Mouse (Mus musculus) G1E (cell line): ENCODE measurements around the gene Cox14. TPM values are rescaled to one million over a fixed set of nuclear protein-coding genes. Genes with fewer than 3 reads are reported as not detected.
A peak's percentile ranks its signal among the peaks of the same experiment; 100 is the strongest.
"Not testable (repeated sequence)": the region's sequence is repeated elsewhere in the genome, so short reads cannot be mapped to it uniquely, and the experiment has no call there.

Source experiments
- ATAC-seq: 2 replicates; pipeline ENCODE4 v1.8.0; 2016; ENCODE audit warnings: mild to moderate bottlenecking; ENCODE audit not compliant: insufficient number of reproducible peaks, poor library complexity, low FRiP score, severe bottlenecking; ENCODE audit errors: extremely low read depth
- DNase-seq: peaks from one replicate; pipeline ENCODE4 v3.0.0; 2012; ENCODE audit warnings: low spot score
- H3K27me3 ChIP-seq: 2 replicates; pipeline ENCODE4 v1.6.1; 2012; ENCODE audit warnings: mild to moderate bottlenecking, low read length, inconsistent platforms; ENCODE audit not compliant: insufficient read depth
- H3K36me3 ChIP-seq: replicated peaks from 2 replicates; pipeline ENCODE3; 2012; ENCODE audit warnings: mild to moderate bottlenecking, inconsistent platforms
- H3K4me1 ChIP-seq: 2 replicates; pipeline ENCODE4 v1.6.1; 2012; ENCODE audit warnings: low read depth, low read length, inconsistent platforms, mixed read lengths; ENCODE audit not compliant: insufficient read depth
- H3K4me3 ChIP-seq: 2 replicates; pipeline ENCODE4 v1.5.1; 2012; ENCODE audit warnings: low read depth, mild to moderate bottlenecking, inconsistent platforms, low read length, moderate library complexity, mixed read lengths
- H3K9me3 ChIP-seq: replicated peaks from 2 replicates; pipeline ENCODE4 v1.6.1; 2012; ENCODE audit warnings: inconsistent platforms
- CTCF ChIP-seq: IDR thresholded peaks from 2 replicates; pipeline ENCODE4 v1.5.1; 2012; ENCODE audit warnings: low read depth, low read length, inconsistent platforms, mixed read lengths
- GATA1 ChIP-seq: IDR thresholded peaks from 2 replicates; pipeline ENCODE4 v1.6.1; 2012; ENCODE audit warnings: borderline replicate concordance, low read length, inconsistent platforms, mixed read lengths
- GATA2 ChIP-seq: IDR thresholded peaks from 2 replicates; pipeline ENCODE4 v1.6.1; 2012; ENCODE audit warnings: low read depth, low read length, inconsistent platforms, borderline replicate concordance
- POLR2AphosphoS5 ChIP-seq: IDR thresholded peaks from 2 replicates; pipeline ENCODE4 v1.6.1; 2012; ENCODE audit warnings: low read depth, low read length, inconsistent platforms; ENCODE audit not compliant: insufficient replicate concordance
- TAL1 ChIP-seq: conservative IDR thresholded peaks from 2 replicates; pipeline ENCODE4 v1.6.1; 2012; ENCODE audit warnings: low read depth, low read length, inconsistent platforms, mixed read lengths
- polyA plus RNA-seq: library from polyadenylated mRNA; stranded (reverse); fragments of >175 nt; gene quantifications from 2 replicates; pipeline ENCODE4 v1.2.3, GENCODE M21; 2012
- total RNA-seq, 2 experiments: library from RNA; stranded (forward) in 1 of 2; stranded (reverse) in 1 of 2; fragments of 200-1000 nt in 1 of 2; fragments of >200 nt in 1 of 2; fragmentation: Nextera tagmentation in 1 of 2; gene quantifications; 2 replicates each; pipeline ENCODE4 v1.2.3; 2014 to 2017

Gene Cox14
- total and polyA plus RNA-seq, 3 experiments = 44.1 to 115 (median 46.1) TPM

DNA sequence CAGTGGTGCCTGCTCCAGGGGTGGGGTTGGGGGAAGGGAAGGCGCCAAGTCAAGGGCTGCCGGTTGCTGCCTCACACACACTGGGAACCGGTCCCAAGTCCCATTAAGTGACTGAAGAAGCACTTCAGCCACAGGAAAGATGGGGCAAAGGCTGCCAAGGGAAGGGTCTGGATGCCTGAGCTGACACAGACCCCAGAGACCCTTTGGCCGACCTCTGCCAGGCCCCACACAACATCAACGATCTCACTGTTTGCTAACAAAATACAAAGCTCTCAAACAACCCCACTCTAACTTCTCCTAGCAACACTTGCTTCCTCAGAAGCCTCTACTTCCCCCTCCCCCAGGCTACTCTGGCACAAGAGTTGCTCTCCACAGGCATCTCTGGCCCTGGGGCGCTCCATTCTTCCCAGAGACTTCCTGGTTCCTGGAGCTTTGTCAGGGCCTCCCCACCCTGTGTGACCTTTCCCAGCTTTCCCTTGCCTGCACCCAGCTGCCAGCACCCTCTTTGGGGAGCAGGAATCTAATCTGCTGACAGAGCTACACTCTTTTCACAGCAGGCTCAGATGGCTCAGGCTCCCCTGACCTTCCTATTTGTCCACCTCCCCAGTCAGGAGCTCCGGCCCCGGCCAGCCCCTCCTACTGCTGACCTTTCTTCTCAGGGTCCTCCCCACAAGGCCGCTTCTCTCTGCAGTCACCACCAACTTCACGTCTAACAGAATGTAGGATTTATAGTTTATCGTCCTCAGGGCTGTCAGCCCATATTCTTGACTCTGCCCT lies 1.7 kb upstream of the Cox14 start:
- Histone ChIP-seq H3K9me3 (0 out of 2 replicates have a peak, but pooled peaks cover under 1% of the 10 kb centered on the region), H3K36me3 (peaks cover 19% of the 10 kb centered on the region), H3K27me3 (peaks cover 45% of the 10 kb centered on the region), H3K4me3 (no peak overlapping the region), H3K4me1 (peaks cover 33% of the 10 kb centered on the region)
- ATAC-seq (no peak), DNase-seq (no peak)
- TF ChIP-seq GATA2 (no peak), CTCF (no peak), GATA1 (no peak), POLR2AphosphoS5 (no peak), TAL1 (no peak)

DNA sequence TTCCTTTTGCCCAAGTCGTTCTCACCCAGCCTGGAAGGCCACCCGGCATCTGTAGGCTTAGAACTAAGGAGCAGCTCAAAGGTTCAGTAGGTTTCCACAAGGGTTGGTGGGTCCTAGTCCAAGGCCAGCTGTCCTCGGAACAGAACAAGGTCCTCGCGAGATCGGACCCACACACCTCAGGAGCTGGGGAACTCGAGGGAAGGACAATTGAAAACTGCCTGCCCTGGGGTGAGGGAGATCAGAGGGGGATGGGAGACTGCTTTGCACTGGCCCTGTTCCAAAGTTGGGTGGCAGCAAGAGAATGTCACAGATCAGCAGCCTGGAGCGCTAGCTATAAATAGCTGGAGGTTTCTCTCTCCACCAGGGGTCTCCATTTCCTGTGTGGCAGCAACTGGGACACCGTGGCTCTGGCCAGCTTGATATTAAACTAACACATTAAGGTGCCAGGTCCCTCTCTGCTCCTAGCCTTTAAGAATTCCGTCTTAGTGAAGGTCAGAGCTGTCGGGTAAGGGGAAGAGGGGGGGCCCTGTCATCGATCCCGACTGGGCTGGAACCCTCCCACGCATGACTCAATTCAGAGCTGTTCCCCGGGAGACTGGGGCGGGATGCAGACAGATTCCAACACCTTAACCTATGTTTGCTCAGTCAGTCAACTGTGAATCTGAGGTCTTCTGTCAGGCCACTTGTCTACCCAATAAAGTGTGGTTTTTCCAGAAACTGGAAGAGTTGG lies 961 bp upstream of the Cox14 start:
- Histone ChIP-seq H3K36me3 (peaks cover 25% of the 10 kb centered on the region), H3K27me3 (peaks cover 38% of the 10 kb centered on the region), H3K4me1 (peaks cover 33% of the 10 kb centered on the region), H3K4me3 (peak overlapping the region; percentile 94; the same call in 1 of the 2 replicates), H3K9me3 (peaks cover 3% of the 10 kb centered on the region; the same call in 1 of the 2 replicates)
- no peak for TF ChIP-seq GATA2
- no peak for TF ChIP-seq TAL1
- no peak; the same call in 1 of the 2 replicates for TF ChIP-seq CTCF
- no peak for TF ChIP-seq POLR2AphosphoS5
- no peak for TF ChIP-seq GATA1
- ATAC-seq = no peak
- peak; percentile 70 for DNase-seq

DNA sequence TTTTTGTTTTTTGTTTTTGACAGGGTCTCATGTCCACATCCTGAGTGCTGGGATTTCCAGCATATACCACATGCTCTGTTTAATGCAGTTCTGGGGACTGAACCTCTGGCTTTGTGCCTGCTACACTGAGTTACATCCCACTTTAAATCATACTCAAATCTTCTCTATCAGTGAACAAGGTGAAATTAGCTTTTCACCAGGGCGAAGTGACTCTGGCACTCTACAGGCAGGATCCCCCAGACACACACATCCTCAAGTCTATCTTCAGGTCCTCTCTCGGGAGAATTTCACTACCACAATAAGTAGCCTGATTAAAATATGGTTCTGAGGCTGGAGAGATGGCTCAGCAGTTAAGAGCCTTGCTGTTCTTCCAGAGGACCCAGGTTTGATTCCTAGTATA lies 1.1 kb downstream of the Cox14 start:
- TF ChIP-seq POLR2AphosphoS5 (no peak), TAL1 (no peak), GATA2 (no peak), CTCF (no peak), GATA1 (no peak)
- DNase-seq (no peak), ATAC-seq (no peak)
- H3K36me3 ChIP-seq = peaks cover 27% of the 10 kb centered on the region
- H3K27me3 ChIP-seq = peaks cover 19% of the 10 kb centered on the region
- peak overlapping the region; percentile 94; the same call in 1 of the 2 replicates for H3K4me3 ChIP-seq
- peaks cover 3% of the 10 kb centered on the region; the same call in 1 of the 2 replicates for H3K9me3 ChIP-seq
- peaks cover 33% of the 10 kb centered on the region for H3K4me1 ChIP-seq

GRCm38 (mm10) chr15:99727039-99727438 lies 1.6 kb downstream of the Cox14 start:
- ATAC-seq, H3K4me3 ChIP-seq, H3K9me3 ChIP-seq, DNase-seq: not testable (repeated sequence)
- Histone ChIP-seq H3K4me1 (peaks cover 33% of the 10 kb centered on the region), H3K36me3 (peaks cover 27% of the 10 kb centered on the region), H3K27me3 (peaks cover 14% of the 10 kb centered on the region)

DNA sequence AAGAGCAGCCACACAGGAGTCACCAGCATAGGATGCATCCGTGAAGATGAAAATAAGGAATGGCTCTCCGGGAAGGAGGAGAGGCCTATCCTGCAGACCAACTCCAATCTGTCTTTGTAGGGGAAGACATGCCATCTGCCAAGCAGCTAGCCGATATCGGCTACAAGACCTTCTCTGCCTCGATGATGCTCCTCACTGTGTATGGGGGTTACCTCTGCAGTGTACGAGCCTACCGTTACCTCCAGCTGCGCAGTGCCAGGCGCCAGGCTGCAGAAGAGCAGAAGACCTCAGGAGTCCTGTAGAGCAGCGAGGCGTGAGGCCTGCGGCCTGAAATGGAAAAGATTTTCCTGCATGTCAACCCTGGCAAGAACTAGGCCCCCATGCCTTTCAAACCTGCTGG lies 2.1 kb downstream of the Cox14 start:
- H3K27me3 ChIP-seq = peaks cover 9% of the 10 kb centered on the region
- peaks cover 27% of the 10 kb centered on the region for H3K36me3 ChIP-seq
- H3K4me3 ChIP-seq = peak overlapping the region; percentile 13; the same call in 1 of the 2 replicates
- peaks cover 3% of the 10 kb centered on the region; the same call in 1 of the 2 replicates for H3K9me3 ChIP-seq
- TF ChIP-seq GATA1 = no peak
- TF ChIP-seq TAL1 = no peak
- no peak for TF ChIP-seq CTCF
- TF ChIP-seq POLR2AphosphoS5 = no peak
- no peak for TF ChIP-seq GATA2
- peaks cover 31% of the 10 kb centered on the region for H3K4me1 ChIP-seq
- DNase-seq (no peak), ATAC-seq (no peak)

- Histone ChIP-seq H3K4me3 (no peak overlapping the region), H3K36me3 (peaks cover 31% of the 10 kb centered on the region)
- TF ChIP-seq TAL1 (no peak), GATA2 (no peak), POLR2AphosphoS5 (no peak), CTCF (no peak), GATA1 (no peak)
Measured at GRCm38 (mm10) chr15:99728211-99728610, 2.8 kb downstream of the Cox14 start.

More at GRCm38 (mm10) chr15:99728211-99728610, 2.8 kb downstream of the Cox14 start:
- DNase-seq (no peak), ATAC-seq (no peak)
- Histone ChIP-seq H3K9me3 (peaks cover 3% of the 10 kb centered on the region; the same call in 1 of the 2 replicates), H3K27me3 (peaks cover 4% of the 10 kb centered on the region; the same call in 1 of the 2 replicates), H3K4me1 (peaks cover 29% of the 10 kb centered on the region)
